Mouse (Mus musculus): ENCODE results near the gene Atp2a3. TPM values are rescaled to one million over a fixed set of nuclear protein-coding genes. Genes with fewer than 3 reads are reported as not detected.
A peak's percentile ranks its signal among the peaks of the same experiment; 100 is the strongest.

Gene Atp2a3
- polyA plus RNA-seq, 1 experiment from 2014 or later, result 18.9 TPM

- ATAC-seq (ENCODE audit: insufficient read depth, low FRiP score, low read depth), result no peak
- Histone ChIP-seq H3K4me2 (no peak overlapping the region), H3K36me3 (no peaks in the 10 kb centered on the region), H3K9me3 (no peaks in the 10 kb centered on the region), H3K27me3 (replicated peaks) (no peaks in the 10 kb centered on the region), H3K4me3 (replicated peaks) (peak overlapping the region; percentile 25), H3K9ac (no peak overlapping the region), H3K4me1 (peaks cover 9% of the 10 kb centered on the region; the same call in 1 of the 2 replicates), H3K27ac (0 out of 2 replicates have a peak overlapping the region, but pooled peaks have one; percentile 18)
- 61% methylated on average over 13 of the region's 13 CpGs for WGBS
Observed at GRCm38 (mm10) chr11:73009531-73010274, 48.7 kb downstream of the Atp2a3 start.

- WGBS, result 75% methylated on average over 5 of the region's 5 CpGs
- no peak for ATAC-seq (ENCODE audit: insufficient read depth, low FRiP score, low read depth)
- no peaks in the 10 kb centered on the region for H3K9me3 ChIP-seq
- no peaks in the 10 kb centered on the region for H3K27me3 ChIP-seq (replicated peaks)
- no peak overlapping the region for H3K4me3 ChIP-seq (replicated peaks)
- H3K4me2 ChIP-seq, result no peak overlapping the region
- H3K27ac ChIP-seq, result no peak overlapping the region
- H3K9ac ChIP-seq, result no peak overlapping the region
- H3K4me1 ChIP-seq, result peaks cover 25% of the 10 kb centered on the region
- no peaks in the 10 kb centered on the region for H3K36me3 ChIP-seq
Observed at GRCm38 (mm10) chr11:73013981-73014380, 53.0 kb downstream of the Atp2a3 start.

GRCm38 (mm10) chr11:73014831-73015344 lies 53.9 kb downstream of the Atp2a3 start:
- H3K9ac ChIP-seq, result no peak overlapping the region
- peaks cover 34% of the 10 kb centered on the region for H3K4me1 ChIP-seq
- H3K9me3 ChIP-seq, result no peaks in the 10 kb centered on the region
- 77% methylated on average over 4 of the region's 4 CpGs for WGBS
- no peak overlapping the region for H3K4me2 ChIP-seq
- H3K36me3 ChIP-seq, result no peaks in the 10 kb centered on the region
- 0 out of 2 replicates have a peak, but pooled peaks cover 6% of the 10 kb centered on the region for H3K27me3 ChIP-seq (replicated peaks)
- ATAC-seq (ENCODE audit: insufficient read depth, low FRiP score, low read depth), result no peak
- peak overlapping the region; percentile 44; the same call in 1 of the 2 replicates for H3K27ac ChIP-seq
- H3K4me3 ChIP-seq (replicated peaks), result no peak overlapping the region

GRCm38 (mm10) chr11:73015391-73016102 lies 54.6 kb downstream of the Atp2a3 start:
- H3K4me1 ChIP-seq, result peaks cover 37% of the 10 kb centered on the region
- no peak overlapping the region for H3K4me3 ChIP-seq (replicated peaks)
- no peak overlapping the region for H3K9ac ChIP-seq
- WGBS, result 57% methylated on average over 5 of the region's 5 CpGs
- H3K9me3 ChIP-seq, result no peaks in the 10 kb centered on the region
- H3K27ac ChIP-seq, result peak overlapping the region; percentile 44; the same call in 1 of the 2 replicates
- no peaks in the 10 kb centered on the region for H3K36me3 ChIP-seq
- peaks cover 11% of the 10 kb centered on the region; the same call in 1 of the 2 replicates for H3K27me3 ChIP-seq (replicated peaks)
- H3K4me2 ChIP-seq, result no peak overlapping the region
- no peak for ATAC-seq (ENCODE audit: insufficient read depth, low FRiP score, low read depth)

GRCm38 (mm10) chr11:73016103-73016420 lies 55.1 kb downstream of the Atp2a3 start:
- Histone ChIP-seq H3K9me3 (no peaks in the 10 kb centered on the region), H3K27me3 (replicated peaks) (peaks cover 11% of the 10 kb centered on the region; the same call in 1 of the 2 replicates), H3K4me1 (peaks cover 37% of the 10 kb centered on the region), H3K4me2 (no peak overlapping the region), H3K9ac (no peak overlapping the region), H3K36me3 (no peaks in the 10 kb centered on the region), H3K4me3 (replicated peaks) (no peak overlapping the region), H3K27ac (peak overlapping the region; percentile 6; the same call in 1 of the 2 replicates)
- 69% methylated on average over 6 of the region's 6 CpGs for WGBS
- ATAC-seq (ENCODE audit: insufficient read depth, low FRiP score, low read depth), result no peak

GRCm38 (mm10) chr11:73018471-73019146 lies 57.6 kb downstream of the Atp2a3 start, which contains the start of gene Camkk1:
Gene Camkk1, plus strand, starts transcription at chr11:73019008.
- no peak within 1 kb of the TSS for H3K27ac ChIP-seq

GRCm38 (mm10) chr11:73019147-73019795 lies 58.3 kb downstream of the Atp2a3 start:
- peaks cover 46% of the 10 kb centered on the region for H3K4me1 ChIP-seq
- peak overlapping the region; percentile 98 for H3K4me2 ChIP-seq
- H3K36me3 ChIP-seq, result no peaks in the 10 kb centered on the region
- no peak overlapping the region for H3K27ac ChIP-seq
- WGBS, result 1% methylated on average over 46 of the region's 46 CpGs
- ATAC-seq (ENCODE audit: insufficient read depth, low FRiP score, low read depth), result peak; percentile 15; the same call in 1 of the 2 replicates
- peak overlapping the region; percentile 37; the same call in 1 of the 2 replicates for H3K9ac ChIP-seq
- no peaks in the 10 kb centered on the region for H3K9me3 ChIP-seq
- H3K4me3 ChIP-seq (replicated peaks), result peak overlapping the region; percentile 59
- H3K27me3 ChIP-seq (replicated peaks), result peaks cover 15% of the 10 kb centered on the region; the same call in 1 of the 2 replicates

More at GRCm38 (mm10) chr11:73018471-73019146, 57.6 kb downstream of the Atp2a3 start, which contains the start of gene Camkk1:
- Histone ChIP-seq H3K9ac (peak within 1 kb of the TSS; percentile 37; the same call in 1 of the 2 replicates), H3K4me1 (peaks cover 44% of the 10 kb centered on the region), H3K36me3 (no peaks in the 10 kb centered on the region), H3K4me3 (replicated peaks) (peak within 1 kb of the TSS; percentile 59), H3K27me3 (replicated peaks) (peaks cover 15% of the 10 kb centered on the region; the same call in 1 of the 2 replicates), H3K9me3 (no peaks in the 10 kb centered on the region), H3K4me2 (peak within 1 kb of the TSS; percentile 98)
- ATAC-seq (ENCODE audit: insufficient read depth, low FRiP score, low read depth), result peak; percentile 92
- under 1% methylated on average over 54 of the region's 57 CpGs for WGBS

GRCm38 (mm10) chr11:73020953-73021800 lies 60.2 kb downstream of the Atp2a3 start:
- H3K27me3 ChIP-seq (replicated peaks), result peaks cover 15% of the 10 kb centered on the region; the same call in 1 of the 2 replicates
- H3K4me3 ChIP-seq (replicated peaks), result no peak overlapping the region
- H3K4me2 ChIP-seq, result no peak overlapping the region
- H3K27ac ChIP-seq, result no peak overlapping the region
- H3K36me3 ChIP-seq, result no peaks in the 10 kb centered on the region
- peaks cover 37% of the 10 kb centered on the region for H3K4me1 ChIP-seq
- no peak overlapping the region for H3K9ac ChIP-seq
- no peaks in the 10 kb centered on the region for H3K9me3 ChIP-seq
- ATAC-seq (ENCODE audit: insufficient read depth, low FRiP score, low read depth), result no peak
- 62% methylated on average over 7 of the region's 7 CpGs for WGBS

GRCm38 (mm10) chr11:73023099-73023498 lies 62.1 kb downstream of the Atp2a3 start:
- Histone ChIP-seq H3K27ac (peak overlapping the region; percentile 51; the same call in 1 of the 2 replicates), H3K4me1 (peaks cover 39% of the 10 kb centered on the region; the same call in 1 of the 2 replicates), H3K9ac (no peak overlapping the region), H3K9me3 (no peaks in the 10 kb centered on the region), H3K36me3 (peaks cover 3% of the 10 kb centered on the region; the same call in 1 of the 2 replicates), H3K27me3 (replicated peaks) (peaks cover 15% of the 10 kb centered on the region; the same call in 1 of the 2 replicates), H3K4me3 (replicated peaks) (no peak overlapping the region), H3K4me2 (no peak overlapping the region)
- WGBS, result 48% methylated on average over 9 of the region's 9 CpGs
- ATAC-seq (ENCODE audit: insufficient read depth, low FRiP score, low read depth), result no peak

GRCm38 (mm10) chr11:73023827-73024226 lies 62.9 kb downstream of the Atp2a3 start:
- no peak for ATAC-seq (ENCODE audit: insufficient read depth, low FRiP score, low read depth)
- H3K4me3 ChIP-seq (replicated peaks), result no peak overlapping the region
- H3K4me1 ChIP-seq, result peaks cover 34% of the 10 kb centered on the region; the same call in 1 of the 2 replicates
- H3K36me3 ChIP-seq, result peaks cover 6% of the 10 kb centered on the region; the same call in 1 of the 2 replicates
- no peak overlapping the region for H3K9ac ChIP-seq
- H3K27me3 ChIP-seq (replicated peaks), result peaks cover 15% of the 10 kb centered on the region; the same call in 1 of the 2 replicates
- 52% methylated on average over 4 of the region's 4 CpGs for WGBS
- no peak overlapping the region for H3K4me2 ChIP-seq
- H3K9me3 ChIP-seq, result no peaks in the 10 kb centered on the region
- no peak overlapping the region for H3K27ac ChIP-seq
